Mouse (Mus musculus) olfactory bulb, adult 2 months (tissue): Measurements from ENCODE around the gene Gse1. TPM values are rescaled to one million over a fixed set of nuclear protein-coding genes. Genes with fewer than 3 reads are reported as not detected.

Experiments
- H3K27ac ChIP-seq: fragments of 200-500 bp; 2 replicates; pipeline ENCODE4 v1.5.1; 2012; ENCODE audit warnings: low read depth, low read length; ENCODE audit not compliant: insufficient read depth
- H3K4me1 ChIP-seq: fragments of 200-500 bp; 2 replicates; pipeline ENCODE4 v1.6.1; 2012; ENCODE audit warnings: low read length; ENCODE audit not compliant: control insufficient read depth, insufficient read depth
- H3K4me3 ChIP-seq: fragments of 200-500 bp; 2 replicates; pipeline ENCODE4 v1.5.1; 2012; ENCODE audit warnings: mild to moderate bottlenecking, low read depth, low read length, moderate library complexity; ENCODE audit not compliant: insufficient read depth
- CTCF ChIP-seq: fragments of 200-500 bp; IDR thresholded peaks from 2 replicates; pipeline ENCODE4 v1.5.1; 2012; ENCODE audit warnings: low read depth, mild to moderate bottlenecking, low read length, moderate library complexity; ENCODE audit not compliant: insufficient read depth
- POLR2A ChIP-seq: fragments of 200-500 bp; IDR thresholded peaks from 2 replicates; pipeline ENCODE4 v1.6.1; 2012; ENCODE audit warnings: mild to moderate bottlenecking, low read depth, low read length, moderate library complexity; ENCODE audit not compliant: insufficient read depth
- WGBS: fragments of 180-500 bp; shearing (Covaris S2); methylation state at CpG from one replicate; pipeline ENCODE4 v1.1.7; 2018; 5-methylcytosine and 5-hydroxymethylcytosine counted together
- polyA plus RNA-seq: library from polyadenylated mRNA; stranded (reverse); fragments of >200 nt; gene quantifications from 2 replicates; pipeline ENCODE4 v1.2.4, GENCODE M21; 2012; ENCODE audit warnings: low replicate concordance; ENCODE audit not compliant: missing spikeins, insufficient read depth, insufficient read length

The Gse1 gene
- polyA plus RNA-seq, 1 experiment = 42.5 TPM

DNA sequence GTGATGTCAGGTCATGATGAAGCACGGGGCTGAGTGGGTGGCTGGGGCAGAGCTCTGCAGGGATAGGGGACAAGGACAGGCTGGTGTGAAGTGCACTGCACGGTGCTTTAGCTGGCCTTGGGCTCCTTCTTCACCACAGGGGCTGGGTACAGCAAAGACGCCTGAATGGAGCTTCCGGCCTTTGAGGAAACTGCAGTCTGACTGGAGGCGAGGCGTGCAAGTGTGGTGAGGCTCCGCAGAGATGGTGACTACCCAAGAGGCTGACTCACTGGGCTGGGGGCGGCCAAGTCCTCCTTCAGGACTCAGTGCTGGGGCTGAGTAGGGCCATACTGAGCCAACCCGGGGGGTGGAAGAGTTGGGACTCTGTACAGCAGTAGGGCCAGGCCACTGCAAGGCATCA lies 22.3 kb upstream of the Gse1 start:
- Histone ChIP-seq H3K27ac (no peak overlapping the region), H3K4me3 (no peak overlapping the region), H3K4me1 (peaks cover 8% of the 10 kb centered on the region)
- 54% methylated on average over 9 of the region's 9 CpGs for WGBS
- no peak for TF ChIP-seq CTCF
- TF ChIP-seq POLR2A = no peak

DNA sequence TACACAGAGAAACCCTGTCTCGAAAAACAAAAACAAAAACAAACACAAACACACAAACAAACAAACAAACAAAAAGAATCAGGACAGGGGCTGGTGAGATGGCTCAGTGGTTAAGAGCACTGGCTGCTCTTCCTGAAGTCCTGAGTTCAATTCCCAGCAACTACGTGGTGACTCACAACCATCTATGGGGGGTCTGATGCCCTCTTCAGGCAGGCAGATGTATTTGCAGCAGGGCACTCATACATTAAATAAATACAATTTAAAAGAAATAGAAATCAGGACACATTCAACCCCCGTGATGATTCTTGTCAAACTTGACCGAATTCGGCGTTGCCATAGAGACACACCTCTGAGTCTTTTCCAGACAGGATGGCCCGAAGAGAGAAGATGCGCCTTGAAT lies 20.9 kb upstream of the Gse1 start:
- H3K27ac ChIP-seq = no peak overlapping the region
- TF ChIP-seq CTCF = no peak
- no peak overlapping the region for H3K4me3 ChIP-seq
- peaks cover 8% of the 10 kb centered on the region for H3K4me1 ChIP-seq
- 92% methylated on average over 8 of the region's 8 CpGs for WGBS

DNA sequence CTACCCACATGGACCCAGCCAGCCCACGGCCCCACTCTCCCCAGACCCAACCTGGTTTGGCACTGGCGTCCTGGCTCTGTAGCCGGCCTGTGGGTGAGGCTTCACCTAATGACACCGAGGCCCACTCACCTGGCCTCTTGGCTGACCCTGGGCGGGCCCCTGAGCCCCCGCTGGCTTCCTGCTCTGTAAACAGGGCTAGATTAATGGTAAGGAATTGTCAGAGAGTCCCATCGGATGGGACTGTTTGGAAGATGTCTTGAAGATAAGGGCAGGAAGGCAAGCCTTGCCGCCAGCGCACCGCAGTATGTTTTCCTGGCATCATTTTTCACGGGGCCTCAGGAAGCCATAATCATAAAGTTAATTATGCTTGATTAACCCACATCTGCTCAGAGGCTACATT lies 20.1 kb upstream of the Gse1 start:
- WGBS = 67% methylated on average over 11 of the region's 11 CpGs
- no peak overlapping the region for H3K4me3 ChIP-seq

DNA sequence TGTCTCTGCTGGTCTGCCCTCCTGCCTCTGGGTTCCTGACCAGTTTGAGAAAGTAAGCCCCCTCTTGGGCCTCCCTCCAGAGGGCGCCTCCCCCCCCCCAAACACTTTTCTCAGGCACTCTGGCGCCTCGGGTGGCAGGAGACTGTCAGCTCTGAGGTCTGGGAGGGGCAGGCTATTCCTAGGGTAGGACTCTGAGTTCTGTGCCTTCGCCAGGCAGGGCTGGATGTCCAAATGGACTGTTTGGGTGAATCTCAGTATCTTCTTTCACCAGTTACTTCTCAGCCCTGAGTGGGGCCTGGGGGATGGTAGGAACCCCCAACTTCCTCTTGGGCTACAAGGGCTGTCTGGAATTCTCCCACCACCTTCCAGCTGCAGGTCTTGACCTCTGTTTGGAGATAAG lies 16.9 kb upstream of the Gse1 start:
- no peak overlapping the region for H3K4me3 ChIP-seq
- no peak overlapping the region for H3K27ac ChIP-seq
- TF ChIP-seq POLR2A = no peak
- no peak for TF ChIP-seq CTCF
- H3K4me1 ChIP-seq = peaks cover 3% of the 10 kb centered on the region; the same call in 1 of the 2 replicates
- 39% methylated on average over 4 of the region's 4 CpGs for WGBS

More for the DNA sequence above, 20.1 kb upstream of the Gse1 start:
- H3K4me1 ChIP-seq = peaks cover 8% of the 10 kb centered on the region
- TF ChIP-seq CTCF (no peak), POLR2A (no peak)
- H3K27ac ChIP-seq = no peak overlapping the region

DNA sequence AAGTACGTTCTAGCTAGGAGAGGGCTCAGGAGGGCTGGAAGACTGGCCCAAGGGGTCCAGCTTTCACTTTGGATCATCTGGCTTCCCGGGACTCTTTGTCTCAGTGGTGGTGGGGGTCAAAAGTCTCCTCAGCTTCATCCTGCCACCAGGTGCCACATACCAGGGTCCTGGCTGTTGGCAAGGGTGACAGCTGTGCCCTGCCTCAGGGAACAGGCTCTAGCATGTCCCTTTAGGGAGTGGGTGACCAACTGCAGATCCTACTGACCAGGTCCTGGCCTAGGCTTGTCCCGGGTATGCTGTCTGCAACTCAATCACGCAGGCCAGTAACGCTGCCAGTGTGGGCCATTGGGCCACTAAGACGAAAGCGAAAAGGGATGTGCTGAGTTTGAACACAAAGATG lies 15.7 kb upstream of the Gse1 start:
- TF ChIP-seq CTCF = no peak
- TF ChIP-seq POLR2A = no peak
- Histone ChIP-seq H3K4me3 (no peak overlapping the region), H3K4me1 (peaks cover 7% of the 10 kb centered on the region; the same call in 1 of the 2 replicates), H3K27ac (no peak overlapping the region)
- 96% methylated on average over 7 of the region's 7 CpGs for WGBS

DNA sequence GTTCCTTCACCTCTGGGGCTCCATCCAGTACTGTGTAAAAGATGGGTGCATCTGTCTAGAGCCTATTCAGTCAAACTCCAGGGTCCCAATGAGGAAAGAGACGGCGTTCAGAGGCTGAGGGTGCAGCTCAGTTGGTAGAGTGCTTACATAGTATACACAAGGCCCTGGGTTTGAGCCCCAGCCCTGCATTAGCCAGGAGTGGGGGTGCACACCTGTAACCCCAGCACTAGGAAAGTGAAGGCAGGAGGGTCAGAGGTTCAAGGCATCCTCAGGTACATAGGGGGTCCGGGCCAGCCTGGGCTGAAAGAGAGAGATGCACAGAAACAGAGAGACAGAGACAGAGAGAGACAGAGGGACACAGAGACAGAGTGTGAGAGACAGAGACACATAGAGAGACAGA lies 15.0 kb upstream of the Gse1 start:
- Histone ChIP-seq H3K4me1 (peaks cover 7% of the 10 kb centered on the region; the same call in 1 of the 2 replicates), H3K27ac (no peak overlapping the region), H3K4me3 (no peak overlapping the region)
- no peak for TF ChIP-seq CTCF
- TF ChIP-seq POLR2A = no peak
- 97% methylated on average over 3 of the region's 3 CpGs for WGBS

DNA sequence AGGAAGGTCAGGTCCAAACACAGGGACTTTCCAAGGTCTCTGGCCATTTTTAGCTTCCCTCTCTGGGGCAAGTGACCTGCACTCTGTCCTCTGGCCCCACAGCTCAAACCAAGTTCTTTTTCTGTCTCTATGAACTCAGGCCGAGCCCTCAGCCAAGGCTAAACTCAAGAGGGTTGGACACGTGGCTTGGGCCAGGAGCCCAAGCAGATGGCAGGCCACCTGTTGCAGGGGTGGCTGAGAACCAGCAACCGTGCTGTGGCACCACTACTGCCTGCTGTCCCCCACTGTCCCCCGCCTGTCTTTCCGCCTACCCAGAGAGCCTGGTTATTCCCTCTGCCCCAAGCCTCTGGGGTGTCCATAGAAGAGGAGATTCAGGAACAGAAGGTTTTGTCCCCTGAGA lies 14.3 kb upstream of the Gse1 start:
- H3K4me3 ChIP-seq = no peak overlapping the region
- peaks cover 7% of the 10 kb centered on the region; the same call in 1 of the 2 replicates for H3K4me1 ChIP-seq
- TF ChIP-seq CTCF (no peak), POLR2A (no peak)
- 53% methylated on average over 5 of the region's 5 CpGs for WGBS
- H3K27ac ChIP-seq = no peak overlapping the region

DNA sequence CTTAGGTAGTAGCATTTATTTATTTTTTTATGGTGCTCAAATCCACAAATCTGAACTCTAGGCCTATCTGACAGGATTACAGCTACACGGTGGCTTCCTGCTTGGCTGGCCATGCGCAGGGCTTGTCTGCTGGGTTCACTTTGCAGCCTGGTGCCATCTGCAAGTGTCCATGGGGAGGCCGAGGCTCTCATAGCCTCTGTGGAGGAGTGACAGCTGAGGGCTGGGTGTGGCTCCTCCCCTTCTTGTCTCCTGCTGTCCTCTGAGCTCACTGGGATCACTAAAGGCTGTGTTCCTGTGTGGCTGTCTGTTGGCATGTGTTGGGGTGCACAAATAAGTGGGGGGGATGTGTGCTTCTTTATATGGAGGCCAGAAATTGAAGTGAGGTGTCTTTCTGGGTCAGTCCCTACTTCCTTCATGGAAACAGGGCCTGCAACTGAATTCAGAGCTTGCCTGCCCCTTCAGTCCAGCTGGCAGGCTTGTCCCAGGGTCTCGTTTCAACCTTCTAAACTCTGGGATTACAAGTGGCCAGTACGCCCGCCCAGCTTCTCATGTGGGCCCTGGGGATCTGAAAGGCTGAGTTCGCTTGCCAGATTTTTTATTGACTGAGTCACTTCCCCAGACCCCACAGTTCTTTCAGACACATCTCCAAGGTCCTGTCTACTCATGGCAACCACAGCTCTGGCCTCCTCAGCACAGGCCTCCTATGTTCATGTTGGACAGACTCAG lies 12.7 kb upstream of the Gse1 start:
- no peak overlapping the region for H3K27ac ChIP-seq
- WGBS = 72% methylated on average over 7 of the region's 7 CpGs
- no peak for TF ChIP-seq CTCF
- no peak for TF ChIP-seq POLR2A
- H3K4me1 ChIP-seq = peaks cover 7% of the 10 kb centered on the region; the same call in 1 of the 2 replicates
- H3K4me3 ChIP-seq = no peak overlapping the region

DNA sequence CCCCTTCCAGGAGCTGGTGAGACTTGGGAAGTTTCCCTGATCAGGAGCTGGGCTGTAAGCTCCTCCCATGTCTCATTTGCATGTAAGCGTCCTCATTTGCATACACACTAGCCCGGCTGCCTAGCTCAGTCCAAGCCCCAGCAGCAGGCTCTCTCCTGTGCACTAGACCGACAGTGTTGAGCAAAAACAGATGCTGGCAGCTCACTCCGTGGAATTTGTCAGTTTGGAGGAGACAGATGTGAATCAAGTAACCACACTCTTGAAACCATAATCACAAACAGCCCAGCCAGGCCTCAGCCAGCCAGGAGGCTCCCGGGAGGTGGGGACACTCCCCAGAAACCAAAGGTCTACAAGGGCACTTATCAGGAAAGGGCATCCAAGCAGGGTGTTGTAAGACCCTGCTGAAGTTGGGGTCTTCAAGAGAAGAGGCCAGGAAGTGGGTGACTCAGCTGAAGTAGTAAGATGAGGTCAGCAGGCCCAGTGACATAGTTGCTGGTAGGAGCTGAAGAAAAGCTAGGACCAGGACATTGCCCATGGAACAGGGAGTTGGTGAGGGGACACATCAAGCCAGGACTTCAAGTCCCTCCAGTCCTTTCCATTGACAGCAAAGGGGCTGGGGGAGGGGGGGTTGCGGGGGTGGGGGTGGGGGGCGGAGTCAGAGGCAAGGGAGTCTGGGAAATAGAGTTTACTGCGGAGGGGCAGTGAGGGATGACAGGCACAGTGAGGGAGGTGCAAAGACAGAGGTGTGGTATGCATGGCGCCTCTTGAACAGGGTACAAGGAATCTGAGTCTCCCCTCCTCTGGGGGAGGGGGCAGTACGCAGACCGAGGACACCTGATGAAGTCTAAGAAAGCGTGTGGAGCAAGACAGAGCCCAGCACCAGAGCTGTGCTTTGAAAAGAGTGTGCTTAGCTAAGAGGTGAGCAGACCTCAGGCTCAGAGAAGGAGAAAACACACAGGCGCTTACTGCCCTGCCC lies 11.1 kb upstream of the Gse1 start:
- peaks cover 7% of the 10 kb centered on the region; the same call in 1 of the 2 replicates for H3K4me1 ChIP-seq
- H3K27ac ChIP-seq = no peak overlapping the region
- H3K4me3 ChIP-seq = no peak overlapping the region
- TF ChIP-seq POLR2A (no peak), CTCF (no peak)
- 39% methylated on average over 13 of the region's 13 CpGs for WGBS
